Mouse (Mus musculus): ENCODE measurements at regions not wholly inside any gene's neighbourhood (a gene's known extent, or its start where the extent isn't known, plus 50 kb on each side); places are given as distances from the start of the nearest gene placed in this dataset.

GRCm38 (mm10) chr10:43790780-43791179 is 110.8 kb downstream of the Qrsl1 start:
- no peak for DNase-seq (ENCODE audit: low spot score)

GRCm38 (mm10) chr10:43791525-43792021 is 110.0 kb downstream of the Qrsl1 start:
- DNase-seq (ENCODE audit: low spot score), result no peak

- no peak for DNase-seq (ENCODE audit: low spot score)
Measured at GRCm38 (mm10) chr10:43792618-43793017, 108.9 kb downstream of the Qrsl1 start.

- DNase-seq (ENCODE audit: low spot score), result no peak
Measured at GRCm38 (mm10) chr10:43794587-43794986, 107.0 kb downstream of the Qrsl1 start.

- no peak for DNase-seq (ENCODE audit: low spot score)
Measured at GRCm38 (mm10) chr10:43800077-43800476, 101.5 kb downstream of the Qrsl1 start.

- no peak for DNase-seq (ENCODE audit: low spot score)
Measured at GRCm38 (mm10) chr10:43815291-43815690, 86.3 kb downstream of the Qrsl1 start.

GRCm38 (mm10) chr10:43817522-43818198 is 83.9 kb downstream of the Qrsl1 start:
- DNase-seq (ENCODE audit: low spot score), result no peak

- no peak for DNase-seq (ENCODE audit: low spot score)
Measured at GRCm38 (mm10) chr10:43818623-43819022, 82.9 kb downstream of the Qrsl1 start.

- DNase-seq (ENCODE audit: low spot score), result no peak
Measured at GRCm38 (mm10) chr10:43819434-43819833, 82.1 kb downstream of the Qrsl1 start.

GRCm38 (mm10) chr10:43822615-43823014 is 78.9 kb downstream of the Qrsl1 start:
- no peak for DNase-seq (ENCODE audit: low spot score)

GRCm38 (mm10) chr10:43824009-43824408 is 77.5 kb downstream of the Qrsl1 start:
- no peak for DNase-seq (ENCODE audit: low spot score)

All from embryo, embryonic 10.5 days (tissue).